ENCODE assay signal across 32 mouse cellular contexts in genomic region chr6:92221604-92222003, GRCm38 (mm10). TPM values are rescaled to one million over a fixed set of nuclear protein-coding genes. Genes with fewer than 3 reads are reported as not detected.
DNase-seq lines count a peak whose midpoint lies in the region; ATAC-seq and TF ChIP-seq lines count a peak whose summit lies in the region.
"Had no signal": no experiment of that assay in that cellular context is flagged by ENCODE, and none has a peak within 500 bp of the region (broad histone marks: within the 10 kb centered on the region; RNA-seq: fewer than 3 reads in every experiment).

No protein-coding gene starts in this region.

- H3K4me3 ChIP-seq in kidney, embryonic 14.5 days (ENCODE audit: low read length): no peak overlapping the region
- no peak overlapping the region for H3K4me3 ChIP-seq in kidney, postnatal 0 days (replicated peaks; ENCODE audit: low read depth, low read length)
- no peak overlapping the region for H3K4me3 ChIP-seq in liver, embryonic 12.5 days
- no peak overlapping the region for H3K4me3 ChIP-seq in liver, postnatal 0 days (ENCODE audit: low read depth, low read length)
- no peak overlapping the region for H3K4me3 ChIP-seq in forebrain, embryonic 14.5 days (ENCODE audit: low read depth, low read length)
- H3K4me3 ChIP-seq: embryonic facial prominence, embryonic 10.5 days; embryonic facial prominence, embryonic 15.5 days; forebrain, embryonic 12.5 days; heart, embryonic 12.5 days; layer of hippocampus, adult 2 months; lung, embryonic 15.5 days; megakaryocyte, embryonic 14.5 days; midbrain, embryonic 12.5 days; neural tube, embryonic 13.5 days had no signal

- WGBS in kidney, embryonic 14.5 days: 67% methylated on average over 6 of the region's 6 CpGs
- 53% methylated on average over 6 of the region's 6 CpGs for WGBS in kidney, postnatal 0 days
- WGBS in liver, embryonic 12.5 days (ENCODE audit: insufficient replicate concordance): 74% methylated on average over 6 of the region's 6 CpGs
- WGBS in liver, postnatal 0 days (ENCODE audit: insufficient replicate concordance): 50% methylated on average over 6 of the region's 6 CpGs
- WGBS in forebrain, embryonic 14.5 days: 87% methylated on average over 6 of the region's 6 CpGs

- H3K4me1 ChIP-seq in kidney, embryonic 14.5 days (ENCODE audit: control insufficient read depth, insufficient read depth, low read length): no peaks in the 10 kb centered on the region
- H3K4me1 ChIP-seq in kidney, postnatal 0 days (replicated peaks; ENCODE audit: insufficient read depth, low read length): no peaks in the 10 kb centered on the region
- no peaks in the 10 kb centered on the region for H3K4me1 ChIP-seq in liver, embryonic 12.5 days
- peaks cover 4% of the 10 kb centered on the region for H3K4me1 ChIP-seq in liver, postnatal 0 days (ENCODE audit: insufficient read depth)
- no peaks in the 10 kb centered on the region for H3K4me1 ChIP-seq in forebrain, embryonic 14.5 days (ENCODE audit: control insufficient read depth, insufficient read depth, low read length)
- H3K4me1 ChIP-seq: embryonic facial prominence, embryonic 10.5 days; embryonic facial prominence, embryonic 15.5 days; forebrain, embryonic 12.5 days; heart, embryonic 12.5 days; lung, embryonic 15.5 days; megakaryocyte, embryonic 14.5 days; midbrain, embryonic 12.5 days; neural tube, embryonic 13.5 days had no signal

- peak; percentile 43 for DNase-seq in kidney, adult 18-20 months
- DNase-seq in kidney, postnatal 0 days (ENCODE audit: low spot score): peak; percentile 12
- DNase-seq in liver, postnatal 0 days: no peak
- DNase-seq in lung, postnatal 10 days: no peak
- DNase-seq in forebrain, embryonic 14.5 days (ENCODE audit: low spot score): no peak
- DNase-seq in layer of hippocampus, adult 8-10 months (ENCODE audit: low spot score in 2 of 2): no peak
- DNase-seq: adrenal gland, postnatal 10 days; cerebellum, adult 8-10 months; cerebellum, postnatal 25 days; gastrocnemius, postnatal 25 days; heart, adult 11 months; layer of hippocampus, postnatal 36 days; left cerebral cortex, postnatal 4 days; lung, postnatal 4 days; thymus, postnatal 14 days had no signal

- no peaks in the 10 kb centered on the region for H3K36me3 ChIP-seq in kidney, embryonic 14.5 days (ENCODE audit: control insufficient read depth, insufficient read depth, low read length)
- H3K36me3 ChIP-seq in kidney, postnatal 0 days (ENCODE audit: insufficient read depth, low read length): no peaks in the 10 kb centered on the region
- H3K36me3 ChIP-seq in liver, embryonic 12.5 days: no peaks in the 10 kb centered on the region
- no peaks in the 10 kb centered on the region for H3K36me3 ChIP-seq in liver, postnatal 0 days (replicated peaks; ENCODE audit: insufficient read depth, low read length)
- no peaks in the 10 kb centered on the region for H3K36me3 ChIP-seq in forebrain, embryonic 14.5 days (ENCODE audit: control insufficient read depth, insufficient read depth, low read length)
- H3K36me3 ChIP-seq: embryonic facial prominence, embryonic 10.5 days; embryonic facial prominence, embryonic 15.5 days; forebrain, embryonic 12.5 days; G1E; heart, embryonic 12.5 days; lung, embryonic 15.5 days; midbrain, embryonic 12.5 days; neural tube, embryonic 13.5 days had no signal

- no peak for TF ChIP-seq CTCF in kidney, postnatal 0 days (IDR thresholded peaks at IDR 0.05; ENCODE audit: low read depth)
- TF ChIP-seq CTCF in liver, postnatal 0 days (IDR thresholded peaks at IDR 0.05; ENCODE audit: low read depth): no peak

- no peaks in the 10 kb centered on the region for H3K9me3 ChIP-seq in kidney, embryonic 14.5 days (ENCODE audit: control insufficient read depth, low read length)
- H3K9me3 ChIP-seq in kidney, postnatal 0 days (replicated peaks; ENCODE audit: low read length): no peaks in the 10 kb centered on the region
- no peaks in the 10 kb centered on the region for H3K9me3 ChIP-seq in liver, embryonic 12.5 days (replicated peaks)
- H3K9me3 ChIP-seq in liver, postnatal 0 days (ENCODE audit: low read length): no peaks in the 10 kb centered on the region
- H3K9me3 ChIP-seq in forebrain, embryonic 14.5 days (replicated peaks; ENCODE audit: control insufficient read depth, low read length): no peaks in the 10 kb centered on the region
- H3K9me3 ChIP-seq: embryonic facial prominence, embryonic 10.5 days; embryonic facial prominence, embryonic 15.5 days; forebrain, embryonic 12.5 days; G1E; lung, embryonic 15.5 days; megakaryocyte, embryonic 14.5 days; midbrain, embryonic 12.5 days; neural tube, embryonic 13.5 days had no signal

- H3K27me3 ChIP-seq in kidney, embryonic 14.5 days (ENCODE audit: control insufficient read depth, insufficient read depth, low read length): no peaks in the 10 kb centered on the region
- H3K27me3 ChIP-seq in kidney, postnatal 0 days (ENCODE audit: insufficient read depth, low read length): no peaks in the 10 kb centered on the region
- no peaks in the 10 kb centered on the region; the same call in 1 of the 2 replicates for H3K27me3 ChIP-seq in liver, embryonic 12.5 days (replicated peaks)
- no peaks in the 10 kb centered on the region for H3K27me3 ChIP-seq in liver, postnatal 0 days (ENCODE audit: insufficient read depth, low read length)
- no peaks in the 10 kb centered on the region for H3K27me3 ChIP-seq in forebrain, embryonic 14.5 days (replicated peaks; ENCODE audit: control insufficient read depth, insufficient read depth, low read length)
- H3K27me3 ChIP-seq: embryonic facial prominence, embryonic 15.5 days; lung, embryonic 15.5 days; midbrain, embryonic 12.5 days; neural tube, embryonic 13.5 days had no signal

- no peak overlapping the region for H3K9ac ChIP-seq in kidney, embryonic 14.5 days (ENCODE audit: low read depth, low read length)
- H3K9ac ChIP-seq in kidney, postnatal 0 days (ENCODE audit: low read depth, low read length): no peak overlapping the region
- no peak overlapping the region for H3K9ac ChIP-seq in liver, embryonic 12.5 days
- H3K9ac ChIP-seq in liver, postnatal 0 days (replicated peaks): no peak overlapping the region
- no peak overlapping the region for H3K9ac ChIP-seq in forebrain, embryonic 14.5 days (ENCODE audit: low read length)
- H3K9ac ChIP-seq: embryonic facial prominence, embryonic 15.5 days; forebrain, embryonic 12.5 days; heart, embryonic 12.5 days; hindbrain, embryonic 14.5 days; lung, embryonic 15.5 days; midbrain, embryonic 12.5 days; neural tube, embryonic 13.5 days had no signal

- H3K27ac ChIP-seq in kidney, embryonic 14.5 days (ENCODE audit: low read depth, low read length): no peak overlapping the region
- H3K27ac ChIP-seq in kidney, postnatal 0 days: no peak overlapping the region
- no peak overlapping the region for H3K27ac ChIP-seq in liver, embryonic 12.5 days
- peak overlapping the region; percentile 30; the same call in 1 of the 2 replicates for H3K27ac ChIP-seq in liver, postnatal 0 days (ENCODE audit: low read depth)
- H3K27ac ChIP-seq in forebrain, embryonic 14.5 days (ENCODE audit: low read depth, low read length): no peak overlapping the region
- H3K27ac ChIP-seq: embryonic facial prominence, embryonic 10.5 days; embryonic facial prominence, embryonic 15.5 days; forebrain, embryonic 12.5 days; hindbrain, embryonic 14.5 days; layer of hippocampus, adult 2 months; lung, embryonic 15.5 days; midbrain, embryonic 12.5 days; neural tube, embryonic 13.5 days had no signal

- TF ChIP-seq EP300 in liver, postnatal 0 days (IDR thresholded peaks at IDR 0.05; ENCODE audit: low read depth): no peak

- no peak overlapping the region for H3K4me2 ChIP-seq in kidney, embryonic 14.5 days (replicated peaks; ENCODE audit: low read depth, low read length)
- H3K4me2 ChIP-seq in kidney, postnatal 0 days (ENCODE audit: low read length): no peak overlapping the region
- H3K4me2 ChIP-seq in liver, embryonic 12.5 days: no peak overlapping the region
- H3K4me2 ChIP-seq in liver, postnatal 0 days (ENCODE audit: low read depth, low read length): no peak overlapping the region
- no peak overlapping the region for H3K4me2 ChIP-seq in forebrain, embryonic 14.5 days (ENCODE audit: low read length)
- H3K4me2 ChIP-seq: embryonic facial prominence, embryonic 15.5 days; forebrain, embryonic 12.5 days; heart, embryonic 12.5 days; hindbrain, embryonic 14.5 days; lung, embryonic 15.5 days; midbrain, embryonic 12.5 days; neural tube, embryonic 13.5 days had no signal

- ATAC-seq in kidney, embryonic 14.5 days (ENCODE audit: low FRiP score, low TSS enrichment): no peak
- peak; percentile 55; the same call in 1 of the 2 replicates for ATAC-seq in kidney, postnatal 0 days (replicated peaks; ENCODE audit: low FRiP score, low read depth)
- ATAC-seq in liver, embryonic 12.5 days: 0 out of 2 replicates have a peak, but pooled peaks have one; percentile 55
- peak; percentile 84 for ATAC-seq in liver, postnatal 0 days
- no peak for ATAC-seq in forebrain, embryonic 14.5 days
- ATAC-seq: intestine, postnatal 0 days had no signal

RNA-seq across cellular contexts. Expression of gene Rbsn, which starts 6.9 kb away (rescaled TPM):
- polyA plus RNA-seq in kidney, embryonic 14.5 days (2014; fragmentation: Nextera tagmentation; extraction: Ambion mirVana): 10.0 and 16.7 TPM in 2 replicates
- 15.0 and 17.9 TPM in 2 replicates for polyA plus RNA-seq in kidney, postnatal 0 days (2015; fragmentation: Nextera tagmentation; extraction: Ambion mirVana)
- 12.2 and 12.4 TPM in 2 replicates for polyA plus RNA-seq in liver, embryonic 12.5 days (2016; fragmentation: Nextera tagmentation; extraction: Ambion mirVana)
- polyA plus RNA-seq in liver, postnatal 0 days (2015; fragmentation: Nextera tagmentation; extraction: Ambion mirVana): 4.4 and 6.2 TPM in 2 replicates
- 17.1 and 20.2 TPM in 2 replicates for polyA plus RNA-seq in forebrain, embryonic 14.5 days (2014; fragmentation: Nextera tagmentation; extraction: Ambion mirVana)
- 10 to 100 TPM; 38.5 to 42.1 (median 39.7) TPM for total RNA-seq in layer of hippocampus, adult 8-10 months (2022)

RNA-seq across cellular contexts. Expression of gene Trh, which starts 22.8 kb away (rescaled TPM):
- 4.3 and 5.9 TPM in 2 replicates for polyA plus RNA-seq in kidney, embryonic 14.5 days (2014; fragmentation: Nextera tagmentation; extraction: Ambion mirVana)
- polyA plus RNA-seq in kidney, postnatal 0 days (2015; fragmentation: Nextera tagmentation; extraction: Ambion mirVana): 1.2 TPM in 2 replicates
- polyA plus RNA-seq in liver, embryonic 12.5 days (2016; fragmentation: Nextera tagmentation; extraction: Ambion mirVana): not detected in 2 replicates
- 0.07 TPM in 1 of 2 replicates, not detected in the other for polyA plus RNA-seq in liver, postnatal 0 days (2015; fragmentation: Nextera tagmentation; extraction: Ambion mirVana)
- 6.7 and 7.3 TPM in 2 replicates for polyA plus RNA-seq in forebrain, embryonic 14.5 days (2014; fragmentation: Nextera tagmentation; extraction: Ambion mirVana)
- 1 to 10 TPM; 1.5 to 2.6 (median 1.8) TPM for total RNA-seq in layer of hippocampus, adult 8-10 months (2022)
- total RNA-seq: adrenal gland, postnatal 10 days; G1E; gastrocnemius, postnatal 25 days; hematopoietic stem cell, adult 5-6 weeks had no signal
- polyA plus RNA-seq: G1E; heart, postnatal 0 days; small intestine, adult 2 months had no signal

RNA-seq across cellular contexts. Expression of gene Mrps25, which starts 37.8 kb away (rescaled TPM):
- polyA plus RNA-seq in kidney, embryonic 14.5 days (2014; fragmentation: Nextera tagmentation; extraction: Ambion mirVana): 78.3 and 84.3 TPM in 2 replicates
- polyA plus RNA-seq in kidney, postnatal 0 days (2015; fragmentation: Nextera tagmentation; extraction: Ambion mirVana): 95.7 and 108 TPM in 2 replicates
- 69.3 and 70.5 TPM in 2 replicates for polyA plus RNA-seq in liver, embryonic 12.5 days (2016; fragmentation: Nextera tagmentation; extraction: Ambion mirVana)
- 20.7 and 23.8 TPM in 2 replicates for polyA plus RNA-seq in liver, postnatal 0 days (2015; fragmentation: Nextera tagmentation; extraction: Ambion mirVana)
- 56.4 and 61.1 TPM in 2 replicates for polyA plus RNA-seq in forebrain, embryonic 14.5 days (2014; fragmentation: Nextera tagmentation; extraction: Ambion mirVana)
- 10 to 100 TPM; 39.0 to 53.9 (median 47.7) TPM for total RNA-seq in layer of hippocampus, adult 8-10 months (2022)

Comparison
In these comparisons a context has a peak if more than half of its experiments do, and no peak if none do; other contexts are left out.
1. ATAC-seq: peak in kidney, postnatal 0 days (single experiment), liver, embryonic 12.5 days (single experiment) and liver, postnatal 0 days (single experiment); none in kidney, embryonic 14.5 days (single experiment) and forebrain, embryonic 14.5 days (single experiment).
2. DNase-seq: peak in kidney, adult 18-20 months (single experiment) and kidney, postnatal 0 days (single experiment); none in liver, postnatal 0 days (single experiment), lung, postnatal 10 days (single experiment), forebrain, embryonic 14.5 days (single experiment) and layer of hippocampus, adult 8-10 months (0 of 2).